Mouse (Mus musculus) limb, embryonic 10.5 days (tissue): ENCODE measurements at regions not wholly inside any gene's neighbourhood (a gene's known extent, or its start where the extent isn't known, plus 50 kb on each side); places are given as distances from the start of the nearest gene placed in this dataset.

Source experiments
- DNase-seq: peaks from one replicate; pipeline ENCODE4 v3.0.0-alpha.2; 2017; ENCODE audit warnings: low spot score
- H3K27ac ChIP-seq: fragments of 300-500 bp; sonication (generic); 2 replicates; pipeline ENCODE4 v1.5.1; 2016; ENCODE audit warnings: mild to moderate bottlenecking
- H3K27me3 ChIP-seq: fragments of 300-500 bp; sonication (generic); 2 replicates; pipeline ENCODE4 v1.6.1; 2016; ENCODE audit warnings: low read depth, mild to moderate bottlenecking; ENCODE audit not compliant: poor library complexity, severe bottlenecking
- H3K36me3 ChIP-seq: fragments of 300-500 bp; sonication (generic); 2 replicates; pipeline ENCODE4 v1.6.1; 2016; ENCODE audit warnings: mild to moderate bottlenecking, moderate library complexity
- H3K4me1 ChIP-seq: fragments of 300-500 bp; sonication (generic); 2 replicates; pipeline ENCODE4 v1.6.1; 2016
- H3K4me3 ChIP-seq: fragments of 300-500 bp; sonication (generic); 2 replicates; pipeline ENCODE4 v1.5.1; 2016; ENCODE audit warnings: mild to moderate bottlenecking, moderate library complexity
- H3K9me3 ChIP-seq: fragments of 300-500 bp; sonication (generic); replicated peaks from 2 replicates; pipeline ENCODE4 v1.6.1; 2016; ENCODE audit warnings: mild to moderate bottlenecking
- WGBS: fragments of 180-500 bp; shearing (Covaris S2); methylation state at CpG from one replicate; pipeline ENCODE4 v1.1.7; 2016; 5-methylcytosine and 5-hydroxymethylcytosine counted together

GRCm38 (mm10) chr16:93469957-93470356 lies 133.9 kb downstream of the Setd4 start:
- no peak for DNase-seq
- Histone ChIP-seq H3K4me3 (no peak overlapping the region), H3K4me1 (peaks cover 6% of the 10 kb centered on the region), H3K27ac (no peak overlapping the region), H3K27me3 (no peaks in the 10 kb centered on the region), H3K9me3 (no peaks in the 10 kb centered on the region), H3K36me3 (no peaks in the 10 kb centered on the region)
- 78% methylated on average over 6 of the region's 6 CpGs for WGBS

DNA sequence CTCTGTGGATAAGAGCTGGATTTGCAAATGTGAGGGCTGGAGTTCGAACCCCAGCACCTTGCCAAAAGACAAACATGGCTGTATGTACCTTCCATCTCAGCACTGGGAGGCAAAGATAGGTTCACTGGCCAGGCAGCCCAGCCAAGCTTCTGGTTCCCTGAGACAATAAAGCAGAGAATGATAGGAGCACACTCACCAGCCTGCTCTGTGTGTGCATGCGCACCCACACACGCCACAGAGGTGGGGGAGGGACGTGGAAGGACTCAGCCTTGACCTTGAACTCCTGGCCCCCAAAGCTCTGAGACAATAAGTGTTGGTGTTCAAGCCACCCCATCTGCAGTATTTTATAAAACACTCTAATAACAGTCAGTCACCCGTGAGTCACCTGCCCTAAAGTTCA lies 138.1 kb downstream of the Setd4 start:
- DNase-seq = no peak
- Histone ChIP-seq H3K4me3 (no peak overlapping the region), H3K4me1 (peaks cover 31% of the 10 kb centered on the region), H3K27ac (no peak overlapping the region), H3K27me3 (peaks cover 3% of the 10 kb centered on the region), H3K9me3 (no peaks in the 10 kb centered on the region), H3K36me3 (no peaks in the 10 kb centered on the region)
- 89% methylated on average over 5 of the region's 5 CpGs for WGBS

DNA sequence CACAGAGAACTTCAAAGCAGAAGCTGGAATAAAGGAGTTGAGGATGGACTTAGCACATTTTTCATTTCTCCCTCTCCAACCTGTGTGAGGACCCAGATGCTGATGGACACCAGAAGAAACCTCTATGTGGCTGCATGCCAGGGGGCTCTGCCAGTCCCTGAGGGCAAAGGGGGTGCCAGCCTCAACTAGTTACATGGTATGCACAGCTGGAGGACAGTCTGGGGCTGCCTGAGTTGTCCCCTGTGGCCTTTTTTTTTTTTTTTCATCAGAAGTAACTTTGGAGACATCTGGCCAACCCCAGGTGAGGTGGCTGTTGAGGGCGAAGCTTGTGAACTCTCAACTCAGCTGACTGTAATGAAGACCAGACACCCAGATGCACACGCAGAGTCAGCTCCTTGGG lies 139.0 kb downstream of the Setd4 start:
- Histone ChIP-seq H3K4me3 (no peak overlapping the region), H3K4me1 (peaks cover 31% of the 10 kb centered on the region), H3K27ac (no peak overlapping the region), H3K27me3 (peaks cover 10% of the 10 kb centered on the region), H3K9me3 (no peaks in the 10 kb centered on the region), H3K36me3 (no peaks in the 10 kb centered on the region)
- peak; percentile 36 for DNase-seq
- 15% methylated on average over 2 of the region's 2 CpGs for WGBS

DNA sequence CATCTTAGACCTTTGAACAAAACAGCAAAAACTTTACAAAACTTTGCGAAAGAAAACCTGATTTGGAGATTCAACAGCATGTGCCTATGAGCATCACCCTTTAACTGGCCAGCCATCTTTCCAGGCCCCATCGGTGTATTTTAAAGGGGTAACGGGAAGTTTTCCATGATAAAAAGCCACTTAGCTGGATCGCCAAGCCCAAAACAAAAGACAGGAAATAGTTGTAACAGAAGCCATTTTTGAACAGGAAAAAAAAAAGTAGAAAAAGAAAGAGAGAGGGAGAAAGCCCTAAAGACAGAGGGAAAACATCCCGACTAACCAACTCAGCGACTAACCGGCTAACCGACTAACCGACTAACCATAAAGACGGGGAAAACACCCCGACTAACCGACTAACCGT lies 140.5 kb downstream of the Setd4 start:
- Histone ChIP-seq H3K4me3 (no peak overlapping the region), H3K9me3 (no peaks in the 10 kb centered on the region), H3K4me1 (peaks cover 45% of the 10 kb centered on the region), H3K36me3 (no peaks in the 10 kb centered on the region), H3K27ac (no peak overlapping the region), H3K27me3 (peaks cover 16% of the 10 kb centered on the region)
- 92% methylated on average over 13 of the region's 13 CpGs for WGBS
- DNase-seq = peak; percentile 19

GRCm38 (mm10) chr16:93462286-93462610 lies 141.6 kb downstream of the Setd4 start:
- Histone ChIP-seq H3K4me1 (peaks cover 51% of the 10 kb centered on the region), H3K9me3 (no peaks in the 10 kb centered on the region), H3K27ac (no peak overlapping the region), H3K36me3 (no peaks in the 10 kb centered on the region), H3K27me3 (peaks cover 16% of the 10 kb centered on the region), H3K4me3 (no peak overlapping the region)
- WGBS = 30% methylated on average over 8 of the region's 8 CpGs
- DNase-seq = peak; percentile 33

GRCm38 (mm10) chr16:93461406-93462285 lies 142.2 kb downstream of the Setd4 start:
- Histone ChIP-seq H3K27ac (peak overlapping the region; percentile 33; the same call in 1 of the 2 replicates), H3K4me1 (peaks cover 52% of the 10 kb centered on the region), H3K9me3 (no peaks in the 10 kb centered on the region), H3K27me3 (peaks cover 16% of the 10 kb centered on the region), H3K36me3 (no peaks in the 10 kb centered on the region), H3K4me3 (no peak overlapping the region)
- peak; percentile 34 for DNase-seq
- 71% methylated on average over 27 of the region's 27 CpGs for WGBS

GRCm38 (mm10) chr16:93459497-93460240 lies 144.2 kb downstream of the Setd4 start:
- DNase-seq = peak; percentile 28
- Histone ChIP-seq H3K27ac (peak overlapping the region; percentile 73; the same call in 1 of the 2 replicates), H3K27me3 (peaks cover 20% of the 10 kb centered on the region), H3K4me1 (peaks cover 46% of the 10 kb centered on the region), H3K36me3 (no peaks in the 10 kb centered on the region), H3K4me3 (no peak overlapping the region), H3K9me3 (no peaks in the 10 kb centered on the region)
- WGBS = 53% methylated on average over 12 of the region's 12 CpGs

- DNase-seq = peak; percentile 40
- H3K9me3 ChIP-seq = no peaks in the 10 kb centered on the region
- peak overlapping the region; percentile 73 for H3K27ac ChIP-seq
- no peak overlapping the region for H3K4me3 ChIP-seq
- peaks cover 20% of the 10 kb centered on the region for H3K27me3 ChIP-seq
- no peaks in the 10 kb centered on the region for H3K36me3 ChIP-seq
- peaks cover 40% of the 10 kb centered on the region for H3K4me1 ChIP-seq
- WGBS = 41% methylated on average over 25 of the region's 25 CpGs
Observed at GRCm38 (mm10) chr16:93458598-93459496, 145.0 kb downstream of the Setd4 start.

GRCm38 (mm10) chr16:93458011-93458585 lies 145.8 kb downstream of the Setd4 start:
- no peaks in the 10 kb centered on the region for H3K9me3 ChIP-seq
- peaks cover 27% of the 10 kb centered on the region for H3K27me3 ChIP-seq
- H3K4me3 ChIP-seq = no peak overlapping the region
- H3K36me3 ChIP-seq = no peaks in the 10 kb centered on the region
- H3K27ac ChIP-seq = no peak overlapping the region
- DNase-seq = peak; percentile 28
- 87% methylated on average over 20 of the region's 20 CpGs for WGBS
- H3K4me1 ChIP-seq = peaks cover 40% of the 10 kb centered on the region

DNA sequence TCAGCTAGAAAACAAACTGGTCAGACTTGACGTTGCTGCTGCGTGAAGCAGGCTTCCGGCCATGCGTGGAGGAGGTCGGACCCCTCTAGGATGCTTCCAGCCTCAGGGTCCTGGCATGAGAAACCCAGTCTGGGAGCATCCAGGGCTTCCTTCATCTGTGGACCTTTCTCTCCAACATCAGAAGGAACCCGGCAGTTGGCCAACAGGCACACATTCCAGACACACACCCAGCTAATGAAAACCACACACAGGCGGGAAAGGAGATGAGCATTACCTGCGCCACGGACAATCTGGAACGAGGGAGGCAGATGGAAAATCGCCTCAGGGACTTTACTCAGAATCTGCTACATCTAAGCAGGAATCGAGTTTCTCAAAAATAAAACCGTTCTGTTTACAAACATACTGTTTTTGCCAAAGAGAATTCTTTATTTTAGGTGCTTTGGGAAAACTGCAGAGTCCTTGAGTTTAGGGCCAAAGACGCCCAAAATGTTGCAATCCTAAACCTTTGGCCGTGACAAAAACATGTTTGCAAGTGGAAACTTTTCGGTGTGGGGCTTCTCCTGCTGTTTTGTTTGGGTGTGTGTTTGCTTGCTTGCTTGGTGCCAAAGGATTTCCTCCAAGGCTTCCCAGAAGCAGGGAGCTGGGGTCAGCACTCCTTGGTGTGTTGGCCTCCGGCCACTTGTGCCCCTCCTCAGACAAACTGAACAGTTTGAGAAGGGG lies 147.0 kb downstream of the Setd4 start:
- 79% methylated on average over 17 of the region's 17 CpGs for WGBS
- Histone ChIP-seq H3K9me3 (no peaks in the 10 kb centered on the region), H3K4me3 (no peak overlapping the region), H3K27ac (no peak overlapping the region), H3K27me3 (peaks cover 39% of the 10 kb centered on the region), H3K36me3 (no peaks in the 10 kb centered on the region), H3K4me1 (peaks cover 38% of the 10 kb centered on the region)
- no peak for DNase-seq

- peaks cover 34% of the 10 kb centered on the region for H3K4me1 ChIP-seq
- DNase-seq = peak; percentile 93
- H3K9me3 ChIP-seq = no peaks in the 10 kb centered on the region
- no peak overlapping the region for H3K4me3 ChIP-seq
- no peak overlapping the region for H3K27ac ChIP-seq
- H3K36me3 ChIP-seq = no peaks in the 10 kb centered on the region
- WGBS = 31% methylated on average over 8 of the region's 8 CpGs
- peaks cover 43% of the 10 kb centered on the region for H3K27me3 ChIP-seq
Observed at GRCm38 (mm10) chr16:93454080-93454997, 149.5 kb downstream of the Setd4 start.
